Comparison of ENCODE assay signal across 18 mouse cellular contexts in genomic region chr13:6649542-6649941, GRCm38 (mm10). TPM values are rescaled to one million over a fixed set of nuclear protein-coding genes. Genes with fewer than 3 reads are reported as not detected.
A peak's percentile ranks its signal among the peaks of the same experiment; 100 is the strongest.
DNase-seq lines count a peak whose midpoint lies in the region; ATAC-seq and TF ChIP-seq lines count a peak whose summit lies in the region.
"Had no signal": no experiment of that assay in that cellular context is flagged by ENCODE, and none has a peak within 500 bp of the region (broad histone marks: within the 10 kb centered on the region; RNA-seq: fewer than 3 reads in every experiment).

No protein-coding gene starts in this region.

- no peak overlapping the region for H3K4me3 ChIP-seq in layer of hippocampus, adult 2 months

- TF ChIP-seq CTCF in layer of hippocampus, adult 2 months (conservative IDR thresholded peaks at IDR 0.05): peak; percentile 32

- H3K27ac ChIP-seq in layer of hippocampus, adult 2 months: no peak overlapping the region
- H3K27ac ChIP-seq: embryonic facial prominence, embryonic 13.5 days; stomach, embryonic 15.5 days had no signal

- no peak for ATAC-seq in CD4-positive, CD25-positive, alpha-beta regulatory T cell, adult 4 months

- DNase-seq in CD4-positive, CD25-positive, alpha-beta regulatory T cell, adult 2 months (ENCODE audit: low read depth, low spot score): peak; percentile 45
- no peak for DNase-seq in layer of hippocampus, adult 2 months (ENCODE audit: low spot score in 2 of 2)
- DNase-seq in layer of hippocampus, adult 18-20 months (ENCODE audit: low spot score in 2 of 2): no peak
- DNase-seq in thymus, postnatal 0 days (ENCODE audit: low spot score): peak; percentile 35
- no peak for DNase-seq in thymus, postnatal 10 days (ENCODE audit: low spot score in 2 of 2)
- no peak for DNase-seq in cerebellum, adult 18-20 months
- no peak for DNase-seq in B cell, adult 2 months
- DNase-seq: cerebellum, adult 9-10 months; gastrocnemius, postnatal 10 days; heart, adult 2 months; kidney, adult 2 months; kidney, postnatal 25 days; lung, adult 18-20 months; lung, postnatal 36 days; right cerebral cortex, postnatal 14 days had no signal

RNA-seq across cellular contexts. Expression of gene Pfkp, which starts 1.0 kb away (rescaled TPM):
- 100 to 1,000 TPM; 124 to 178 TPM for polyA plus RNA-seq in CD4-positive, CD25-positive, alpha-beta regulatory T cell, adult 4 months (2017; shearing (Covaris generic))
- 100 to 1,000 TPM; 210 to 212 TPM for total RNA-seq in layer of hippocampus, adult 2 months (2021)
- total RNA-seq in layer of hippocampus, adult 18-20 months (2021): 100 to 1,000 TPM; 197 to 210 TPM
- polyA plus RNA-seq in thymus, postnatal 0 days (2015; fragmentation: Nextera tagmentation; extraction: Ambion mirVana): 61.7 and 67.7 TPM in 2 replicates

Comparison
In these comparisons a context has a peak if more than half of its experiments do, and no peak if none do; other contexts are left out.
1. DNase-seq: peak in CD4-positive, CD25-positive, alpha-beta regulatory T cell, adult 2 months (single experiment) and thymus, postnatal 0 days (single experiment); none in layer of hippocampus, adult 2 months (0 of 2), layer of hippocampus, adult 18-20 months (0 of 2), thymus, postnatal 10 days (0 of 2), cerebellum, adult 18-20 months (0 of 2) and B cell, adult 2 months (0 of 2).